Mouse (Mus musculus) spleen, postnatal 36 days (tissue): ENCODE measurements around the gene Borcs8.

Experiments
- DNase-seq, 2 experiments: peaks; one replicate each; pipeline ENCODE4 v3.0.0; 2022; ENCODE audit warnings: low spot score in 2 of 2, mixed read lengths in 1 of 2

The Borcs8 gene

GRCm38 (mm10) chr8:70179082-70179481 lies 39.8 kb downstream of the Borcs8 start:
- no peak for DNase-seq

GRCm38 (mm10) chr8:70181212-70181902 lies 42.1 kb downstream of the Borcs8 start:
- DNase-seq: peak in 1 of 2 experiments; percentile 18

GRCm38 (mm10) chr8:70181903-70182252 lies 42.6 kb downstream of the Borcs8 start:
- no peak for DNase-seq

- no peak for DNase-seq
These were observed 43.9 kb downstream of the Borcs8 start for GRCm38 (mm10) chr8:70183194-70183593.

GRCm38 (mm10) chr8:70188707-70189106 lies 49.4 kb downstream of the Borcs8 start:
- DNase-seq: no peak

GRCm38 (mm10) chr8:70193238-70193637 lies 53.9 kb downstream of the Borcs8 start:
- no peak for DNase-seq

GRCm38 (mm10) chr8:70194191-70194590 lies 54.9 kb downstream of the Borcs8 start:
- no peak for DNase-seq

- DNase-seq: no peak
These were observed 56.5 kb downstream of the Borcs8 start for GRCm38 (mm10) chr8:70195762-70196161.
